Mouse (Mus musculus): Measurements from ENCODE around the gene Ttc21a. TPM values are rescaled to one million over a fixed set of nuclear protein-coding genes. Genes with fewer than 3 reads are reported as not detected.

Ttc21a gene
- total RNA-seq, 1 experiment from 2014 or later = 0.46 TPM

GRCm38 (mm10) chr9:120016956-120017355 lies 79.5 kb downstream of the Ttc21a start:
- ATAC-seq (replicated peaks; ENCODE audit: low read depth, poor library complexity, severe bottlenecking) = no peak

Other genes with a start within 250 kb of the Ttc21a start
- not detected in 2 replicates for gene Scn10a, start 218.3 kb upstream of the Ttc21a start, total RNA-seq (2017)
- not detected in 2 replicates for gene Scn11a, start 112.2 kb upstream of the Ttc21a start, total RNA-seq (2017)
- 44.2 and 46.8 TPM in 2 replicates for gene Wdr48, start 42.7 kb upstream of the Ttc21a start, total RNA-seq (2017)
- gene Gorasp1, start within 50 bp of the Ttc21a start, total RNA-seq (2017) = 6.3 and 11.6 TPM in 2 replicates
- 11.9 and 16.9 TPM in 2 replicates for gene Csrnp1, start 47.1 kb downstream of the Ttc21a start, total RNA-seq (2017)
- gene Xirp1, start 86.0 kb downstream of the Ttc21a start, total RNA-seq (2017) = not detected in 2 replicates
- gene Cx3cr1, start 132.3 kb downstream of the Ttc21a start, total RNA-seq (2017) = 7.5 and 9.4 TPM in 2 replicates
- not detected in 2 replicates for gene Ccr8, start 154.5 kb downstream of the Ttc21a start, total RNA-seq (2017)
- 31.2 and 41.1 TPM in 2 replicates for gene Slc25a38, start 172.8 kb downstream of the Ttc21a start, total RNA-seq (2017)
- gene Rpsa, start 190.1 kb downstream of the Ttc21a start, total RNA-seq (2017) = 5,315 and 5,374 TPM in 2 replicates
- gene Mobp, start 212.1 kb downstream of the Ttc21a start, total RNA-seq (2017) = not detected in 2 replicates